Mouse (Mus musculus) retina, adult 2 months (tissue): Measurements from ENCODE around the gene Sphk1.

Experiments
- DNase-seq: peaks from one replicate; pipeline ENCODE4 v3.0.0-alpha.2; 2012; ENCODE audit warnings: low read depth, low spot score

Gene Sphk1

GRCm38 (mm10) chr11:116536685-116537084 is 6.0 kb downstream of the Sphk1 start:
- DNase-seq = no peak

- DNase-seq = no peak
Observed at GRCm38 (mm10) chr11:116537388-116537787, 6.7 kb downstream of the Sphk1 start.

GRCm38 (mm10) chr11:116538142-116538735 is 7.5 kb downstream of the Sphk1 start:
- no peak for DNase-seq

GRCm38 (mm10) chr11:116541183-116541582 is 10.5 kb downstream of the Sphk1 start:
- no peak for DNase-seq

GRCm38 (mm10) chr11:116543110-116543509 is 12.4 kb downstream of the Sphk1 start:
- DNase-seq = no peak

- DNase-seq = no peak
Observed at GRCm38 (mm10) chr11:116547296-116548060, 16.8 kb downstream of the Sphk1 start.

- no peak for DNase-seq
Observed at GRCm38 (mm10) chr11:116548780-116549179, 18.1 kb downstream of the Sphk1 start.

GRCm38 (mm10) chr11:116549273-116550038 is 18.7 kb downstream of the Sphk1 start:
- no peak for DNase-seq

- DNase-seq = no peak
Observed at GRCm38 (mm10) chr11:116550748-116551147, 20.0 kb downstream of the Sphk1 start.

GRCm38 (mm10) chr11:116552194-116552593 is 21.5 kb downstream of the Sphk1 start:
- no peak for DNase-seq

GRCm38 (mm10) chr11:116554171-116554878 is 23.6 kb downstream of the Sphk1 start:
- no peak for DNase-seq

- no peak for DNase-seq
Observed at GRCm38 (mm10) chr11:116555572-116555971, 24.8 kb downstream of the Sphk1 start.

- DNase-seq = no peak
Observed at GRCm38 (mm10) chr11:116556308-116556707, 25.6 kb downstream of the Sphk1 start.

- DNase-seq = no peak
Observed at GRCm38 (mm10) chr11:116565283-116566041, 34.7 kb downstream of the Sphk1 start.

GRCm38 (mm10) chr11:116567531-116567930 is 36.8 kb downstream of the Sphk1 start:
- DNase-seq = no peak

GRCm38 (mm10) chr11:116570821-116571220 is 40.1 kb downstream of the Sphk1 start:
- DNase-seq = no peak

- DNase-seq = no peak
Observed at GRCm38 (mm10) chr11:116571767-116572679, 41.3 kb downstream of the Sphk1 start.

GRCm38 (mm10) chr11:116572756-116573543 is 42.2 kb downstream of the Sphk1 start:
- no peak for DNase-seq

GRCm38 (mm10) chr11:116574486-116574885 is 43.8 kb downstream of the Sphk1 start:
- DNase-seq = no peak
